Mouse (Mus musculus) cerebellum, postnatal 25 days (tissue): Measurements from ENCODE around the gene Slc38a4.

Source experiments
- DNase-seq, 2 experiments: peaks; one replicate each; pipeline ENCODE4 v3.0.0; 2021; ENCODE audit warnings: mixed read lengths in 2 of 2

Gene Slc38a4

DNA sequence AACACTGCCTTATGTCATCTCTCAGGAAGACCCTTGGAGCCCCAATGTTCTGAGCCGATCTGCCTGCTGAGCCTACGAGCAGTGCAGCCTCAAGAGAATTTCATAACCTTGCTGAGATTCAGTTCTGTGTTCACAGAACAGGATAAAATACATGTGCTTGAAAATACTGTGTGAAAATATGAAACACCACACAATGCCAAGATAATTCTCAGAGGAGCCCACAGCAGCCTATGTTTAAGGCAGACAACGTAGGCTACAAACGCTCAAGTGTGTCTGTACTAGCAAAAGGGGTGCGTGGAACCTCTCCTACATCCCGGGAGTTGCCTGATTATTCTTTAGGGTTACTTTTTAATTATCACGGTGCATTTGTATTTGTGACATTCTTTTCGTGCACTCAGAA is 92.4 kb downstream of the Slc38a4 start:
- DNase-seq = no peak

DNA sequence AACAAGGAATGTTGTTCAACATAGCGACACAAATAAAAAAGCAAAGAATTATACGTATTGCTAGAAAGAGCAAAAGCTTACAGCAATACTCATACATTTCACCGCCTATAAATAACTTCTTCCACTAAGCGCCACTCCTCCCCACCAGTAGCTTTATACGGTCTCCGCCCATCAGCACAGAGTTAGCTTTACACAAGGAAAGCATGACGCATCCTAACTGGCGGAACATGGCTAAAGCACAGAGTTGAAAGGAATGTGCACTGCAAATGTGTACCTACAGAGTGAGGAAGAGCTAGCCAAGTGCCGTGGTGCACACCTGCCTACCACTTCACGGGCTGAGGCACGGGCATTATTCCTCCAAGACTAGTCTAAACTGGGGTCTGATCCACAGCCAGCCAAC is 95.4 kb downstream of the Slc38a4 start:
- no peak for DNase-seq

DNA sequence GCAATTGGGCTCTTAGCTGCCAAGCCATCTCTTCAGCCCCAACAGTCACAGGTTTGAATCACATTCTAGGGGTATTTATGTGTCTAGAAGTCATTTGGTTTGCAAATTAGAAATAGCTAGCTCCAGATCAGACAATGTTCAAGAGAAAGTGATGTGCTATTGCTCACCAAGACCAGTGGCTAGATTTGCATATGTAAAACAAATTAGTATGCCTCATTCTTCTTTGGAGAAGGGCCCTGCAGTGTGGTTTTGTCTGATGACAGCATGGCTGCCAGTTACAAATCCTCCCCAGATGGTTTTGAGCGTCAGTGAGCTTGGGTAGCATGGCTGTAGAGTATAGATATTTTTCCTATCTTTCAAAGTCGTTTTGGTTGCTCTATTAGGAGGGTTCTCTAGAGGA is 96.5 kb downstream of the Slc38a4 start:
- no peak for DNase-seq

DNA sequence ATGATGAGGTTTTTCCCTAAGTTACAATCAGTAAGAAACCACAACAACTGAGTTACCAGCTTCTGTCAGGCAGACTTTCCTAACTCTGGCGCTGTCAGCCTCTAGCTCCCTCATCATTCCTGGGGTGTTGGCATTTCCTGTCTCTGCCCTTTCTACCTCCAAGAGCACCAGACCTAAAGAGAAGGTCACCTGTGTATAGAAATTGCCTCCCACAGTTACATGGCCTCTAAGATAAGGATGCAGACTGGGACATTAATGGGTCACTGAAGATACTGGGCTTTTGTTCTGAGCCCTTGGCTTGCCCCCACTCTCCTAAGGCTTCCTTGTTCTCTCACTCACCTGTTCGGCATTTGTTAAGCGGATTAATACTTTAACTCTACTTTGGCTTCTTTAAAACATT is 99.1 kb downstream of the Slc38a4 start:
- no peak for DNase-seq

DNA sequence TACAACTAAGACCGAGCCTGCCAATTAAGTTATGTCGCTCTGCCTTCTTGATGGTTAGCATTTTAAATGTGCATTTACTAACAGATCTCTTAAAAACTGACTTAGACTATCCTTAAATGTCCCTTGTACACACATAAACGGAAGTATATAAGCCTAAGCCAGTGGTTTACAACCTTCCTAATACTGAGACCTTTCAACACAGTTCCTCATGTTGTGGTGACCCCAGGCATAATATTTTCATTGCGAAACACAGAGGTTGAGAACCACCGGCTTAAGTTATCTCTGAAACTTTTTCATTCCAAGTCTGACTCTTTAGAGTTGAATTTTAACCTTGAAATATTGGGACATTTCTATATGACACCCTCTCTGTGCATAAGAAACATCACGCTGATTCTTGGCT is 101.4 kb downstream of the Slc38a4 start:
- DNase-seq = no peak

DNA sequence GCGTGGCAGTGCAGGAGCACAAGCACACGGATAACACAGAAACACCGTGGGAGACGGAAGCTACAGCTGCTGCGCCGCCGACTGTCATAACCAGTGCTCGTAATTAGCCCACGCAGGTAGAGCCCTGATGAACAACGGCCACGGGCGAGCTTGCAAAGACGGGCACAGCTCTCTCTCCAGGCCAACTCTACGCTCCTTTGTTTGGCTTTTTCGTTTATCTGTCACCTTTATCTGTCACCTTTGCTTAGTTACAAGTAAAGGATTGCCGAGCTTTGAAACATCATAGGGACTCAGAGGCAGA is 101.9 kb downstream of the Slc38a4 start:
- no peak for DNase-seq

DNA sequence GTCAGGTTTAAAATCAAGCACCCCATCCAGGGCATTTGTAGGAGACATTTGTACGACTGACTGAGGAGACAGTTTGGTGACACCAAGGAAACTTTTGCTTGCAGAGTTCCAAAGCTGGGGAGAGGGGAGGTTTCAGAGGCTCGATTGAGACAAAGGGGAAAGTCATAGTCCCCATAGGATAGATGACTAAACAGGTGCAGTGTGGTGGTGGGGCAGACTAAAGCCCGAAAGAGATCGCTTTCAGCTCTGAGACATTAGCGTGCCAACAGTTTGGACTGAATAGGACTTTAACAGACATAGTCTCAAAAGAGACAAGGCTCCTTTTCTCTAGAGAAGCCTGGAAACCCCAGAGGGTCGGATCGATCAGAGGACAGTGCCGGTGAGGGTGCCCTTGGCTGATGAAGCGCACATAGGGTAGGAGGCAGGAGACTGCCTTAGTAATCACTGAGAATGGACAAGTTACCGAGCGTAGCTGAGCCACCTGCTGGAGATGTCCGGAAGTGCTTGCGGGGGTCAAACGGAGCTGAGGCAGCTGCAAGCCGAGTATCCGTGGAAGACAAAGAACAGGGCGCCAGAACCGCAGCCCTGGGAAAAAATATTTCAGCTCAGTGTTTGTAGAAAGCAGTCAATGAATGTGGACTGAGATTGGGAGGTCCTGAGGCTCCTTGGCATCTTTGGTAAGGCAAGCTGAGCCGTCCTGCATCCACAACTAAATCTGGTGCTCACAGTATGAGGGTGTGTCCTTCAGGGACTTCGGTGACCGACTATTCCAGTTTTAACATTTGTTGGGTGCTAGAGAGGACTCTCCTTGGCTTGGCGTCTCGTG is 102.4 kb downstream of the Slc38a4 start:
- DNase-seq = peak; percentile 66 to 77

DNA sequence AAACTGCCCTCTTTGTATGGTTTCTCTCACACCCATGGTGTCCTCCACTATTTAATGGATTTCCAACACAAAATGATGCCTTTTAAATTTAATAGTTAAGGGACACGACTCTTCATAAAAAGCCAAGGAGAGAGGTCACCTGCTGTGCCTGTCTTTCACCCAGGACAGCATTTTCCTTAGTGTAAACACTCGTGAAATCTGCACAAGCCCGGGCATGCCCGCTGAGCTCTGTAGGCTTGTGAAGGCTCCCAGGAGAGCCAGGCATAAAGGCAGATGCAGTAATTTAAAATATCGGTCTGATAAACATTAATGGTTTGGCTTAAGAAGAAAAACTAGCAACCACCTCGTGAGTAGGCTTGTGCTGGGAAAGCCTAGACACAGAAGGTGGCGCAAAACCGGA is 103.3 kb downstream of the Slc38a4 start:
- DNase-seq = no peak

DNA sequence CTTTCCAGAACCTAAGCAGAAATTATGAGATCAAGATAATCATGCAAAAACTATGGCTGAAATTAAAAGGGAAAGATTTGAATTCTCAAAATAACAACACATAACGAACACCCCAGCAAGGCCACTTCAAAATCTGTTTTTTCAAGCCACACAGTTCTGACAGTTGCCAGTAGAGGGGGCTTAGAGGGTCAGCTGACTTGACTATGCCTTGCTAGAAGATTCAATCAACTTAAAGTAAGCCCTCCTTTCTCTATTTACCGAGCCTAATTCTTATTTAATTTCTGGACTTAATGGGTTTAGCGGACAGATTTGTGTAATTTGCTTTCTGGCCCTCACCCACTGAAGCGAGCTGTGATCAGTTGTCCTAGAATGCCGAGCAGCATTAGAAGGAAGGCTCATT is 104.0 kb downstream of the Slc38a4 start:
- DNase-seq = no peak

DNA sequence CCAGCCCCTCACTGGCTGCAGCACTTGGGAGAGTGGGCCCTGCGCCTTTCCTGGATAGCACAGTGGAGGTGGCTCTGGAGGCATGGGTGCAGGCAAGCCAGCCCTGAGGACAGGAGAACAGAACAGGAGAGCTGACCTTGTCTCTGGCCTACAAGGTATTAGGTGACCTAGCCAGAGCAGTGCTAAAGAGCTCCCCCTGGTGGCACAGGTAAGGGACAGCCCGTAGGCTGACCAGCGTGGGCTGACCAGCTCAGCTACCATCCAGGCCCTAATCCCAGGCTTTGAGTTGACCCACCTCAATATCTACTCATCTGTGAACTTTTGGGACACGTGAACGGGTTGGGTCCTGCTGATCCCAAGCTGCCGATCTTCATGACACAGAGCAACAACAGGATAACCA is 107.3 kb downstream of the Slc38a4 start:
- DNase-seq = peak; percentile 26 to 57
